Mouse (Mus musculus) embryonic facial prominence, embryonic 10.5 days (tissue): ENCODE measurements around the gene Ska2. TPM values are rescaled to one million over a fixed set of nuclear protein-coding genes. Genes with fewer than 3 reads are reported as not detected.
A peak's percentile ranks its signal among the peaks of the same experiment; 100 is the strongest.

Experiments
- DNase-seq: peaks from one replicate; pipeline ENCODE4 v3.0.0-alpha.2; 2017; ENCODE audit warnings: low spot score
- H3K27ac ChIP-seq: fragments of 300-500 bp; sonication (generic); replicated peaks from 2 replicates; pipeline ENCODE4 v1.5.1; 2016; ENCODE audit warnings: mild to moderate bottlenecking
- H3K27me3 ChIP-seq: fragments of 300-500 bp; sonication (generic); replicated peaks from 2 replicates; pipeline ENCODE4 v1.6.1; 2016; ENCODE audit warnings: low read depth, mild to moderate bottlenecking; ENCODE audit not compliant: poor library complexity, severe bottlenecking
- H3K36me3 ChIP-seq: fragments of 300-500 bp; sonication (generic); replicated peaks from 2 replicates; pipeline ENCODE4 v1.6.1; 2016; ENCODE audit warnings: mild to moderate bottlenecking, moderate library complexity
- H3K4me1 ChIP-seq: fragments of 300-500 bp; sonication (generic); 2 replicates; pipeline ENCODE4 v1.6.1; 2016
- H3K4me3 ChIP-seq: fragments of 300-500 bp; sonication (generic); 2 replicates; pipeline ENCODE4 v1.5.1; 2016; ENCODE audit warnings: mild to moderate bottlenecking, moderate library complexity
- H3K9me3 ChIP-seq: fragments of 300-500 bp; sonication (generic); 2 replicates; pipeline ENCODE4 v1.6.1; 2016; ENCODE audit warnings: mild to moderate bottlenecking
- WGBS: fragments of 180-500 bp; shearing (Covaris S2); methylation state at CpG from one replicate; pipeline ENCODE4 v1.1.7; 2016; 5-methylcytosine and 5-hydroxymethylcytosine counted together
- polyA plus RNA-seq: library from polyadenylated mRNA; unstranded; fragments of >200 nt; fragmentation: Nextera tagmentation; extraction: Ambion mirVana; gene quantifications from 2 replicates; pipeline ENCODE4 v1.2.1, GENCODE M21; 2016

Ska2 gene
- polyA plus RNA-seq = 105 and 111 TPM in 2 replicates

GRCm38 (mm10) chr11:87108755-87109518 is at the start of gene Ska2:
Ska2 (plus strand) TSS chr11:87109234.
- DNase-seq = peak; percentile 98
- H3K36me3 ChIP-seq = peaks cover 53% of the 10 kb centered on the region
- peak within 1 kb of the TSS; percentile 96 for H3K4me3 ChIP-seq
- no peaks in the 10 kb centered on the region for H3K27me3 ChIP-seq
- peak within 1 kb of the TSS; percentile 100 for H3K27ac ChIP-seq
- H3K4me1 ChIP-seq = peaks cover 35% of the 10 kb centered on the region
- no peaks in the 10 kb centered on the region for H3K9me3 ChIP-seq
- WGBS = under 1% methylated on average over 40 of the region's 40 CpGs

- 97% methylated on average over 2 of the region's 2 CpGs for WGBS
- DNase-seq = no peak
- Histone ChIP-seq H3K36me3 (peaks cover 56% of the 10 kb centered on the region), H3K4me3 (no peak overlapping the region), H3K4me1 (no peaks in the 10 kb centered on the region), H3K27ac (no peak overlapping the region), H3K9me3 (no peaks in the 10 kb centered on the region), H3K27me3 (no peaks in the 10 kb centered on the region)
Measured at GRCm38 (mm10) chr11:87060410-87060809, 48.6 kb upstream of the Ska2 start.

GRCm38 (mm10) chr11:87062087-87062486 is 46.9 kb upstream of the Ska2 start:
- DNase-seq = no peak
- Histone ChIP-seq H3K27me3 (no peaks in the 10 kb centered on the region), H3K9me3 (no peaks in the 10 kb centered on the region), H3K27ac (no peak overlapping the region), H3K4me1 (no peaks in the 10 kb centered on the region), H3K36me3 (peaks cover 40% of the 10 kb centered on the region), H3K4me3 (no peak overlapping the region)
- WGBS = 75% methylated on average over 3 of the region's 3 CpGs

GRCm38 (mm10) chr11:87073343-87073865 is 35.6 kb upstream of the Ska2 start:
- peak; percentile 79 for DNase-seq
- peaks cover 24% of the 10 kb centered on the region for H3K36me3 ChIP-seq
- H3K4me3 ChIP-seq = peak overlapping the region; percentile 79
- no peaks in the 10 kb centered on the region for H3K27me3 ChIP-seq
- no peaks in the 10 kb centered on the region for H3K9me3 ChIP-seq
- H3K27ac ChIP-seq = peak overlapping the region; percentile 91
- WGBS = under 1% methylated on average over 24 of the region's 24 CpGs
- H3K4me1 ChIP-seq = peaks cover 21% of the 10 kb centered on the region

GRCm38 (mm10) chr11:87073866-87074440 is 35.1 kb upstream of the Ska2 start, which contains the start of gene Gdpd1:
Gdpd1 (minus strand) TSS chr11:87074062.
- DNase-seq = peak; percentile 95
- peak within 1 kb of the TSS; percentile 91 for H3K27ac ChIP-seq
- no peaks in the 10 kb centered on the region for H3K27me3 ChIP-seq
- peaks cover 21% of the 10 kb centered on the region for H3K4me1 ChIP-seq
- peaks cover 30% of the 10 kb centered on the region for H3K36me3 ChIP-seq
- WGBS = 1% methylated on average over 43 of the region's 43 CpGs
- H3K9me3 ChIP-seq = no peaks in the 10 kb centered on the region
- peak within 1 kb of the TSS; percentile 79 for H3K4me3 ChIP-seq

GRCm38 (mm10) chr11:87083712-87084111 is 25.3 kb upstream of the Ska2 start:
- 89% methylated on average over 1 of the region's 1 CpGs for WGBS
- Histone ChIP-seq H3K36me3 (peaks cover 69% of the 10 kb centered on the region), H3K4me1 (peaks cover 34% of the 10 kb centered on the region), H3K9me3 (no peaks in the 10 kb centered on the region), H3K4me3 (no peak overlapping the region), H3K27me3 (no peaks in the 10 kb centered on the region), H3K27ac (no peak overlapping the region)
- DNase-seq = no peak

- DNase-seq = no peak
- Histone ChIP-seq H3K27ac (no peak overlapping the region), H3K27me3 (no peaks in the 10 kb centered on the region), H3K4me3 (peak overlapping the region; percentile 92), H3K9me3 (no peaks in the 10 kb centered on the region), H3K36me3 (peaks cover 65% of the 10 kb centered on the region), H3K4me1 (peaks cover 34% of the 10 kb centered on the region)
- WGBS = 93% methylated on average over 13 of the region's 13 CpGs
Measured at GRCm38 (mm10) chr11:87085461-87085860, 23.6 kb upstream of the Ska2 start.

- Histone ChIP-seq H3K36me3 (peaks cover 65% of the 10 kb centered on the region), H3K4me3 (peak within 1 kb of the TSS; percentile 92)
Measured at GRCm38 (mm10) chr11:87086290-87086984, 22.6 kb upstream of the Ska2 start, which contains the start of gene Smg8. Smg8 (minus strand) TSS chr11:87086774.

GRCm38 (mm10) chr11:87087142-87087541 is 21.9 kb upstream of the Ska2 start:
- DNase-seq = no peak
- Histone ChIP-seq H3K27ac (peak overlapping the region; percentile 91), H3K4me1 (peaks cover 33% of the 10 kb centered on the region), H3K36me3 (peaks cover 65% of the 10 kb centered on the region), H3K9me3 (no peaks in the 10 kb centered on the region), H3K27me3 (no peaks in the 10 kb centered on the region), H3K4me3 (peak overlapping the region; percentile 92)
- 80% methylated on average over 2 of the region's 2 CpGs for WGBS

More at GRCm38 (mm10) chr11:87086290-87086984, 22.6 kb upstream of the Ska2 start, which contains the start of gene Smg8:
- Histone ChIP-seq H3K9me3 (no peaks in the 10 kb centered on the region), H3K4me1 (peaks cover 34% of the 10 kb centered on the region), H3K27me3 (no peaks in the 10 kb centered on the region), H3K27ac (peak within 1 kb of the TSS; percentile 91)
- WGBS = 2% methylated on average over 43 of the region's 43 CpGs
- DNase-seq = peak; percentile 86

GRCm38 (mm10) chr11:87108409-87108754 is 652 bp upstream of the Ska2 start, which contains the start of gene Prr11:
Prr11 (minus strand) TSS chr11:87108708.
- H3K4me1 ChIP-seq = peaks cover 34% of the 10 kb centered on the region
- WGBS = under 1% methylated on average over 14 of the region's 14 CpGs
- peak within 1 kb of the TSS; percentile 100 for H3K27ac ChIP-seq
- H3K4me3 ChIP-seq = peak within 1 kb of the TSS; percentile 96
- peaks cover 53% of the 10 kb centered on the region for H3K36me3 ChIP-seq
- no peaks in the 10 kb centered on the region for H3K9me3 ChIP-seq
- DNase-seq = no peak
- no peaks in the 10 kb centered on the region for H3K27me3 ChIP-seq

- Histone ChIP-seq H3K4me3 (peak overlapping the region; percentile 96), H3K27me3 (no peaks in the 10 kb centered on the region), H3K4me1 (peaks cover 35% of the 10 kb centered on the region), H3K27ac (peak overlapping the region; percentile 100), H3K36me3 (peaks cover 53% of the 10 kb centered on the region), H3K9me3 (no peaks in the 10 kb centered on the region)
- DNase-seq = peak; percentile 71
- under 1% methylated on average over 42 of the region's 42 CpGs for WGBS
Measured at GRCm38 (mm10) chr11:87109519-87110171, 611 bp downstream of the Ska2 start.
